Comparison of ENCODE assay signal across 16 mouse cellular contexts in the genomic region with DNA sequence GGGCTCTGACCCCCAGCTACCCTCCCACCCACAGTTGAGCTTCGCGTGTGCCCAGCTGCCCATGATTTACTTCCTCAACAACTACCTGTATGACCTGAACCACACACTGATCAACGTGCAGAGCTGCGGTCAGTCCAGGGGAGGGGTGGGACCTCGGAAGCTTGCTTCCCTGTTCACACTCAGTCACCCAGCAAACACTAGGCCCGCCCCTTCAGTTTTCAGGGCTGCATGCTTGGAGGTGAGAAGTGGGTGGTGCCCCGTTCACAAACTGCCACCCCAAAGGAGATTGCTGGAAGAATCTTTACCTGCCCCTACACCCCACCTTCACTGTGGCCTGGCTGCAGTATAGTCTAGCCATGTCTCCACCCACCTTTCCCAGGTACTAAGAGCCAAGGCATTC. TPM values are rescaled to one million over a fixed set of nuclear protein-coding genes. Genes with fewer than 3 reads are reported as not detected.
"Had no signal": no experiment of that assay in that cellular context is flagged by ENCODE, and none has a peak within 500 bp of the region (broad histone marks: within the 10 kb centered on the region; RNA-seq: fewer than 3 reads in every experiment).

No protein-coding gene starts in this region.

- ATAC-seq: midbrain, embryonic 16.5 days had no signal

- H3K4me1 ChIP-seq: limb, embryonic 12.5 days; midbrain, embryonic 12.5 days; neural tube, embryonic 15.5 days had no signal

- H3K4me2 ChIP-seq: limb, embryonic 12.5 days; midbrain, embryonic 12.5 days had no signal

- H3K27ac ChIP-seq: kidney, postnatal 0 days; limb, embryonic 12.5 days; midbrain, embryonic 12.5 days; neural tube, embryonic 15.5 days had no signal

- H3K9ac ChIP-seq: limb, embryonic 12.5 days; midbrain, embryonic 12.5 days; neural tube, embryonic 15.5 days had no signal

- H3K4me3 ChIP-seq: limb, embryonic 12.5 days; midbrain, embryonic 12.5 days; myocyte; neural tube, embryonic 15.5 days had no signal

- H3K36me3 ChIP-seq: limb, embryonic 12.5 days; midbrain, embryonic 12.5 days; neural tube, embryonic 15.5 days had no signal

- H3K9me3 ChIP-seq: limb, embryonic 12.5 days; midbrain, embryonic 12.5 days; neural tube, embryonic 15.5 days had no signal

- DNase-seq: kidney, adult 8-10 months; kidney, postnatal 36 days; layer of hippocampus, adult 9-11 months; layer of hippocampus, postnatal 36 days; lung, adult 18-20 months had no signal

RNA-seq across cellular contexts. Expression of a gene that starts 16.1 kb away (rescaled TPM):
- total RNA-seq: layer of hippocampus, adult 18-20 months; layer of hippocampus, postnatal 36 days; megakaryocyte-erythroid progenitor cell, adult 5-6 weeks had no signal
- polyA plus RNA-seq: intestine, embryonic 16.5 days; limb, embryonic 12.5 days; midbrain, embryonic 12.5 days; midbrain, embryonic 16.5 days; neural tube, embryonic 11.5 days; neural tube, embryonic 15.5 days had no signal

RNA-seq across cellular contexts. Expression of a gene that starts 29.8 kb away (rescaled TPM):
- total RNA-seq: liver, adult 2 months had no signal
